Mouse (Mus musculus) heart, postnatal 0 days (tissue): ENCODE measurements around the gene Faap24. TPM values are rescaled to one million over a fixed set of nuclear protein-coding genes. Genes with fewer than 3 reads are reported as not detected.

Source experiments
- ATAC-seq: fragments of 200-750 bp; cut with Nextera tagmentation; 2 replicates; pipeline ENCODE4 v1.8.0; 2017; ENCODE audit warnings: low read depth, moderate number of reproducible peaks, moderate library complexity; ENCODE audit not compliant: insufficient read depth
- DNase-seq: peaks from one replicate; pipeline ENCODE4 v3.0.0-alpha.2; 2016; ENCODE audit warnings: low spot score
- H3K27ac ChIP-seq: fragments of 300-500 bp; sonication (generic); 2 replicates; pipeline ENCODE4 v1.5.1; 2014; ENCODE audit warnings: low read depth, mild to moderate bottlenecking
- H3K27me3 ChIP-seq: fragments of 300-500 bp; sonication (generic); 2 replicates; pipeline ENCODE4 v1.6.1; 2014; ENCODE audit warnings: low read length, mixed read lengths; ENCODE audit not compliant: control insufficient read depth, insufficient read depth
- H3K36me3 ChIP-seq: fragments of 300-500 bp; sonication (generic); replicated peaks from 2 replicates; pipeline ENCODE4 v1.6.1; 2014; ENCODE audit warnings: low read length, mixed read lengths; ENCODE audit not compliant: control insufficient read depth, insufficient read depth
- H3K4me1 ChIP-seq: fragments of 300-500 bp; sonication (generic); 2 replicates; pipeline ENCODE4 v1.6.1; 2014; ENCODE audit warnings: antibody characterized with exemption; ENCODE audit not compliant: control insufficient read depth, insufficient read depth
- H3K4me2 ChIP-seq: fragments of 300-500 bp; sonication (generic); 2 replicates; pipeline ENCODE4 v1.6.1; 2014; ENCODE audit warnings: low read depth, mild to moderate bottlenecking, low read length, moderate library complexity
- H3K4me3 ChIP-seq: fragments of 300-500 bp; sonication (generic); 2 replicates; pipeline ENCODE4 v1.5.1; 2014; ENCODE audit warnings: low read depth, low read length
- H3K9ac ChIP-seq: fragments of 300-500 bp; sonication (generic); replicated peaks from 2 replicates; pipeline ENCODE4 v1.6.1; 2014; ENCODE audit warnings: low read depth, low read length, mixed read lengths
- H3K9me3 ChIP-seq: fragments of 300-500 bp; sonication (generic); replicated peaks from 2 replicates; pipeline ENCODE4 v1.6.1; 2016; ENCODE audit warnings: low read length; ENCODE audit not compliant: control insufficient read depth
- CTCF ChIP-seq: IDR thresholded peaks from 2 replicates; pipeline ENCODE4 v1.5.1; 2016; ENCODE audit warnings: antibody characterized with exemption, control low read depth, low read depth
- EP300 ChIP-seq: IDR thresholded peaks from 2 replicates; pipeline ENCODE4 v1.6.1; 2016; ENCODE audit warnings: antibody characterized with exemption, low read depth
- WGBS: fragments of 180-500 bp; shearing (Covaris S2); extraction: QIAGEN DNeasy Blood & Tissue Kit; methylation state at CpG from one replicate; pipeline ENCODE4 v1.1.7; 2014; 5-methylcytosine and 5-hydroxymethylcytosine counted together
- polyA plus RNA-seq: library from polyadenylated mRNA; unstranded; fragments of >200 nt; fragmentation: Nextera tagmentation; extraction: Ambion mirVana; gene quantifications from 2 replicates; pipeline ENCODE4 v1.2.1, GENCODE M21; 2015
- total RNA-seq: library from RNA; depleted of rRNA; stranded (reverse); fragments of >200 nt; gene quantifications from 2 replicates; pipeline ENCODE4 v1.2.3, GENCODE M21; 2014; ENCODE audit warnings: low replicate concordance

Gene Faap24
- total and polyA plus RNA-seq, 2 experiments from 2014 or later, result 8.2 to 10.3 TPM

- no peaks in the 10 kb centered on the region for H3K4me1 ChIP-seq
- DNase-seq, result no peak
These were observed 7.9 kb downstream of the Faap24 start for GRCm38 (mm10) chr7:35388694-35389093.

GRCm38 (mm10) chr7:35386525-35386952, 10.1 kb downstream of the Faap24 start:
- H3K4me2 ChIP-seq, result no peak overlapping the region
- H3K4me3 ChIP-seq, result no peak overlapping the region
- H3K27me3 ChIP-seq, result no peaks in the 10 kb centered on the region
- H3K9ac ChIP-seq, result no peak overlapping the region
- WGBS, result 36% methylated on average over 6 of the region's 6 CpGs
- no peaks in the 10 kb centered on the region for H3K4me1 ChIP-seq
- no peaks in the 10 kb centered on the region for H3K9me3 ChIP-seq
- TF ChIP-seq EP300 (0 out of 2 replicates have a peak, but pooled peaks have one; percentile 48), CTCF (peak; percentile 38)
- H3K27ac ChIP-seq, result no peak overlapping the region
- ATAC-seq (peak; percentile 90), DNase-seq (peak; percentile 67)
- no peaks in the 10 kb centered on the region for H3K36me3 ChIP-seq

More at GRCm38 (mm10) chr7:35388694-35389093, 7.9 kb downstream of the Faap24 start:
- H3K27ac ChIP-seq, result no peak overlapping the region
- H3K36me3 ChIP-seq, result no peaks in the 10 kb centered on the region; the same call in 1 of the 2 replicates
- no peak overlapping the region for H3K4me2 ChIP-seq
- H3K9ac ChIP-seq, result no peak overlapping the region
- no peak for ATAC-seq
- 72% methylated on average over 6 of the region's 6 CpGs for WGBS
- TF ChIP-seq CTCF, result no peak
- TF ChIP-seq EP300, result no peak
- H3K27me3 ChIP-seq, result no peaks in the 10 kb centered on the region
- no peaks in the 10 kb centered on the region for H3K9me3 ChIP-seq
- H3K4me3 ChIP-seq, result no peak overlapping the region

- DNase-seq (no peak), ATAC-seq (no peak)
- Histone ChIP-seq H3K4me3 (no peak overlapping the region), H3K4me1 (peaks cover 7% of the 10 kb centered on the region; the same call in 1 of the 2 replicates), H3K36me3 (no peaks in the 10 kb centered on the region), H3K27me3 (no peaks in the 10 kb centered on the region), H3K9me3 (no peaks in the 10 kb centered on the region), H3K9ac (no peak overlapping the region), H3K4me2 (no peak overlapping the region), H3K27ac (no peak overlapping the region)
- TF ChIP-seq EP300, result no peak
- TF ChIP-seq CTCF, result no peak
- WGBS, result 43% methylated on average over 2 of the region's 2 CpGs
These were observed 13.8 kb downstream of the Faap24 start for GRCm38 (mm10) chr7:35382706-35383353.

GRCm38 (mm10) chr7:35381861-35382260, 14.8 kb downstream of the Faap24 start:
- peaks cover 7% of the 10 kb centered on the region; the same call in 1 of the 2 replicates for H3K4me1 ChIP-seq
- no peaks in the 10 kb centered on the region for H3K27me3 ChIP-seq
- no peak for ATAC-seq
- H3K36me3 ChIP-seq, result no peaks in the 10 kb centered on the region
- H3K4me3 ChIP-seq, result no peak overlapping the region
- H3K9ac ChIP-seq, result no peak overlapping the region
- no peak for TF ChIP-seq CTCF
- TF ChIP-seq EP300, result no peak
- DNase-seq, result no peak
- H3K9me3 ChIP-seq, result no peaks in the 10 kb centered on the region
- H3K4me2 ChIP-seq, result no peak overlapping the region
- 62% methylated on average over 14 of the region's 16 CpGs for WGBS
- H3K27ac ChIP-seq, result no peak overlapping the region

GRCm38 (mm10) chr7:35380351-35380750, 16.3 kb downstream of the Faap24 start:
- no peak overlapping the region for H3K9ac ChIP-seq
- peak overlapping the region; percentile 50; the same call in 1 of the 2 replicates for H3K27ac ChIP-seq
- no peaks in the 10 kb centered on the region for H3K9me3 ChIP-seq
- TF ChIP-seq EP300, result no peak
- TF ChIP-seq CTCF, result no peak
- WGBS, result 21% methylated on average over 8 of the region's 8 CpGs
- no peaks in the 10 kb centered on the region for H3K36me3 ChIP-seq
- H3K4me2 ChIP-seq, result no peak overlapping the region
- peak; percentile 78 for DNase-seq
- no peaks in the 10 kb centered on the region for H3K27me3 ChIP-seq
- no peak overlapping the region for H3K4me3 ChIP-seq
- peak; percentile 88 for ATAC-seq
- peaks cover 7% of the 10 kb centered on the region; the same call in 1 of the 2 replicates for H3K4me1 ChIP-seq
